Mouse (Mus musculus) lung, postnatal 0 days (tissue): ENCODE measurements around the gene A3galt2. TPM values are rescaled to one million over a fixed set of nuclear protein-coding genes. Genes with fewer than 3 reads are reported as not detected.

Source experiments
- ATAC-seq: fragments of 200-750 bp; cut with Nextera tagmentation; 2 replicates; pipeline ENCODE4 v1.8.0; 2017; ENCODE audit warnings: moderate library complexity
- DNase-seq: peaks from one replicate; pipeline ENCODE4 v3.0.0-alpha.2; 2016; ENCODE audit warnings: low spot score
- H3K27ac ChIP-seq: fragments of 300-500 bp; sonication (generic); 2 replicates; pipeline ENCODE4 v1.5.1; 2014; ENCODE audit warnings: antibody characterized with exemption, mild to moderate bottlenecking, low read length, mixed read lengths
- H3K27me3 ChIP-seq: fragments of 300-500 bp; sonication (generic); replicated peaks from 2 replicates; pipeline ENCODE4 v1.6.1; 2014; ENCODE audit warnings: low read length, mixed read lengths; ENCODE audit not compliant: insufficient read depth
- H3K36me3 ChIP-seq: fragments of 300-500 bp; sonication (generic); 2 replicates; pipeline ENCODE4 v1.6.1; 2014; ENCODE audit warnings: low read length, mixed read lengths; ENCODE audit not compliant: insufficient read depth
- H3K4me1 ChIP-seq: fragments of 300-500 bp; sonication (generic); 2 replicates; pipeline ENCODE4 v1.6.1; 2014; ENCODE audit warnings: antibody characterized with exemption, low read depth, low read length, mixed read lengths; ENCODE audit not compliant: insufficient read depth
- H3K4me2 ChIP-seq: fragments of 300-500 bp; sonication (generic); replicated peaks from 2 replicates; pipeline ENCODE4 v1.6.1; 2014; ENCODE audit warnings: low read depth, mild to moderate bottlenecking, low read length, moderate library complexity, mixed read lengths
- H3K4me3 ChIP-seq: fragments of 300-500 bp; sonication (generic); 2 replicates; pipeline ENCODE4 v1.5.1; 2014; ENCODE audit warnings: low read depth, low read length
- H3K9ac ChIP-seq: fragments of 300-500 bp; sonication (generic); replicated peaks from 2 replicates; pipeline ENCODE4 v1.6.1; 2014; ENCODE audit warnings: low read depth, mild to moderate bottlenecking
- H3K9me3 ChIP-seq: fragments of 300-500 bp; sonication (generic); 2 replicates; pipeline ENCODE4 v1.6.1; 2016; ENCODE audit warnings: low read length, mixed read lengths
- CTCF ChIP-seq: IDR thresholded peaks from 2 replicates; pipeline ENCODE4 v1.5.1; 2016; ENCODE audit warnings: antibody characterized with exemption, mild to moderate bottlenecking
- EP300 ChIP-seq: IDR thresholded peaks from 2 replicates; pipeline ENCODE4 v1.6.1; 2016; ENCODE audit warnings: antibody characterized with exemption, mild to moderate bottlenecking, control low read depth
- WGBS: fragments of 180-500 bp; shearing (Covaris S2); extraction: QIAGEN DNeasy Blood & Tissue Kit; methylation state at CpG from one replicate; pipeline ENCODE4 v1.1.7; 2014; 5-methylcytosine and 5-hydroxymethylcytosine counted together
- polyA plus RNA-seq: library from polyadenylated mRNA; unstranded; fragments of >200 nt; fragmentation: Nextera tagmentation; extraction: Ambion mirVana; gene quantifications from 2 replicates; pipeline ENCODE4 v1.2.1, GENCODE M21; 2015

A3galt2 gene
- polyA plus RNA-seq, 1 experiment from 2014 or later = 0.04 TPM

DNA sequence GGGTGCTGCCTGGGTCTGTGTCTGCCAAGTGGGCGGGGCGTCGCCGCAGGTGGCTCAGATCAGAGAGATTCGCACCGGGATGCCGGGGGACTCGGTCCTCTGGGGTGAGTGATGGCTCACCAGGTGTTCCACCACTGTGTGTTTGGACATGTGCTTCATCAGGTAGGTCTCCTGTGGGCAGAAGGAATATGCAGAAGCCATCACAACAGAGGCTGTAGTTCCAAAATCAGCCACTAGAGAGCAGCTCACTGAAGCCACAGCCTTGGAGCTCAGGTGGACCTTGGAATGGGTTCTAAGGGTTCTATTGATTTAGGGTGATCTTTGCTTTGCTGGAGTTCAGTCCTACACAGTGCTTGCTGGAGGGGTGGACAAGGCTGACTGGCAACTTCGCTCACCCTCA, 19.3 kb downstream of the A3galt2 start:
- H3K4me2 ChIP-seq = no peak overlapping the region
- H3K9ac ChIP-seq = no peak overlapping the region
- DNase-seq (no peak), ATAC-seq (no peak)
- H3K36me3 ChIP-seq = peaks cover 10% of the 10 kb centered on the region; the same call in 1 of the 2 replicates
- 87% methylated on average over 9 of the region's 9 CpGs for WGBS
- no peak for TF ChIP-seq EP300
- TF ChIP-seq CTCF = peak; percentile 80
- 0 out of 2 replicates have a peak, but pooled peaks cover 4% of the 10 kb centered on the region for H3K4me1 ChIP-seq
- no peaks in the 10 kb centered on the region for H3K27me3 ChIP-seq
- no peak overlapping the region for H3K4me3 ChIP-seq
- no peaks in the 10 kb centered on the region for H3K9me3 ChIP-seq
- H3K27ac ChIP-seq = no peak overlapping the region

DNA sequence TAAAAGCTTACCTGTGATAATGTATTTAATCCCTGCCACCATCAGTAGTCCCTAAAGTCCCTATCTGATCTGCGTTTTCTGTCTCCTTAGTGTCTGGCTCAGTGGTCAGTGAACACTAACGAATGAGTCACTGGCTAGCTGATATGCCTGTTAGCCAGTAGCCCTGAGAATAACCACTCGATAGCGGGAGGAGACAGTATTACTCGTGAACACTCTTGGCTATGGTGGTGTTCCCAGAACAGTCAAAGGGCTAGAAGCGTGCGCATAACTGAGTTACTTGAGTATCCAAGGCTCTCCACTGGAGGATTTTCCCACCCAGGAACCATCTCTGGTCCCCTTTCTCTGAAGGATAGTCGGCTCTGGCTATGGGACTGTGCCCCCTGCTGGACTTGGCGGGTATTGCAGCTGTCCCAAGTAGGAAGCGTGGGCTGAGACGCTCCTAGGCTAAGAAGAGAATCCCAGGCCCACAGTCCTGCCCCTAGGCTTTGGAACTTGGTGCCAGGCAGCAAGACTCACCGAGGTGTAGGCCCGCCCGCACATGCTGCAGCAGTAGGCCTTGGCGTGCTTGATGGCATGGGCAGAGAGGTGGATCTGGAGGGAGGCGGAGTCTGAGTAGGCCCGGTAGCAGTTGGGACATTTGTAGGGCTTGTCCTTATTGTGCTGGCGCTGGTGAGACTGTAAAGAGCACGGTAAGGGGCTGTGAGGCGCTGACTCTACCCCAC, 21.6 kb downstream of the A3galt2 start:
- TF ChIP-seq CTCF (peak; percentile 99), EP300 (no peak)
- DNase-seq (peak; percentile 72), ATAC-seq (peak; percentile 72)

DNA sequence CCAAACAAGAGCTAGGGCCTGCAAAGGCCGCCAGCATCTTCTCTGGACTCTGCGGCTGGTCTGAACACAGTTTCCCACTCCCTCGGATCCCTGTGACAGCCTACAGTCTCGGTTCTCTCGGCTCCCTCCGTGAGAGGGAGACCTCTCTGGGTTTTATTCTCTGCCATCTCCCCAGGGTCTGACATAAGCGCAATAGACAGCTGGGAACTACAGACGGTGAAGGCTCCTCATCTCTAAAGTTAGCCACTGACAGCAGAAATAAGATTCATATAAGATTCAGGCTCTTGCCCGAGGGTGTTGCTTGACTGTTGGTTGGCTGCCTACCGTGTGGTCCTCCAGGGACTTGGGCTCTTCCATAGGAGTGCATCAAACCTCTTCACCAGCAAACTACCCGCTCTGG, 22.4 kb downstream of the A3galt2 start:
- Histone ChIP-seq H3K9me3 (no peaks in the 10 kb centered on the region), H3K27ac (no peak overlapping the region), H3K4me3 (no peak overlapping the region), H3K4me1 (no peaks in the 10 kb centered on the region), H3K27me3 (no peaks in the 10 kb centered on the region), H3K36me3 (peaks cover 16% of the 10 kb centered on the region; the same call in 1 of the 2 replicates), H3K9ac (no peak overlapping the region), H3K4me2 (no peak overlapping the region)
- no peak for ATAC-seq
- TF ChIP-seq EP300 (no peak), CTCF (no peak)
- 87% methylated on average over 11 of the region's 11 CpGs for WGBS
- no peak for DNase-seq

More for the DNA sequence above, 21.6 kb downstream of the A3galt2 start:
- peaks cover 10% of the 10 kb centered on the region; the same call in 1 of the 2 replicates for H3K36me3 ChIP-seq
- no peaks in the 10 kb centered on the region for H3K27me3 ChIP-seq
- H3K9me3 ChIP-seq = no peaks in the 10 kb centered on the region
- WGBS = 50% methylated on average over 20 of the region's 20 CpGs
- H3K4me1 ChIP-seq = no peaks in the 10 kb centered on the region
- no peak overlapping the region for H3K27ac ChIP-seq
- no peak overlapping the region for H3K4me2 ChIP-seq
- no peak overlapping the region for H3K4me3 ChIP-seq
- H3K9ac ChIP-seq = no peak overlapping the region

DNA sequence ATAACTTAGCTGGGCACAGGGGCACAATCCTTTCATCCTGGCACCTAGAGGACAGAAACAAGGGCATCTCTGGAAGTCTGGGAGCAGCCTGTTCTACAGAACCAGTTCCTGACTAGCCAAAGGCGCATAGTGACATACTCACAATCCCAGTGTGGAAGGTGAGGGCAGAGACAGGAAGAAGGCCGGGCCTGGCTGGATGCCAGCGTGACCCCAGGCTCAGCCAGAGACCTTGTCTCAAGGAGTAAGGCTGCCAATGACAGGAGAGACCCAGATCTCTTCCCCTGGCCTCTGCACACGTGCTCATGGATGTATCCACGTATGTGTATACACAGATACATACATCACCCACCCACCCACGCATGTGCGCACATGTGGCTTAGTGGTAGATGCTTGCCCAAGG, 26.9 kb downstream of the A3galt2 start:
- 72% methylated on average over 7 of the region's 7 CpGs for WGBS
- Histone ChIP-seq H3K9ac (no peak overlapping the region), H3K4me1 (no peaks in the 10 kb centered on the region), H3K9me3 (no peaks in the 10 kb centered on the region), H3K4me3 (no peak overlapping the region), H3K4me2 (no peak overlapping the region), H3K27me3 (no peaks in the 10 kb centered on the region), H3K36me3 (peaks cover 21% of the 10 kb centered on the region), H3K27ac (no peak overlapping the region)
- TF ChIP-seq CTCF = no peak
- no peak for TF ChIP-seq EP300
- no peak for ATAC-seq
- no peak for DNase-seq

DNA sequence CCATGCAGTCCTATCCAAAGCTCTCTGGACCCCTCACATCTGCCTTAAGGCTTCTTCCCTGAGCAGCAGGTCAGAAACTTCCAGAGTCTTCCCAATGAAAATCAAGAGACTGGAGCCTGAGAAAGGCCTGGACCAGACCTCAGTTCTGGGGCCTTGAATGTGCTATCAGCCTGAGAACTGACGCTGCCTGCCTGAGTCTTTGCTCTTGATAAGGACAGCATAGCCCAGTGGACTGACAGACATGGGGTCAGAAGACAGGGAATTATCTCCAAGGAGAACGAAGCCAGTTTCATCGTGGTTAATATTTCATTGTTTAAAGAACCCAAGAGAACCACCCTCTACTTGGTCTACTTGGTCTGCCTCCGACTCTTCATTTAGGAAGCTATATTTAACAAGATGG, 27.5 kb downstream of the A3galt2 start:
- TF ChIP-seq CTCF = no peak
- no peak for TF ChIP-seq EP300
- ATAC-seq = no peak
- no peak overlapping the region for H3K4me3 ChIP-seq
- H3K27ac ChIP-seq = no peak overlapping the region
- peaks cover 21% of the 10 kb centered on the region for H3K36me3 ChIP-seq
- no peak overlapping the region for H3K9ac ChIP-seq
- H3K9me3 ChIP-seq = no peaks in the 10 kb centered on the region
- no peaks in the 10 kb centered on the region for H3K27me3 ChIP-seq
- no peaks in the 10 kb centered on the region for H3K4me1 ChIP-seq
- 58% methylated on average over 4 of the region's 4 CpGs for WGBS
- no peak overlapping the region for H3K4me2 ChIP-seq
- DNase-seq = no peak

DNA sequence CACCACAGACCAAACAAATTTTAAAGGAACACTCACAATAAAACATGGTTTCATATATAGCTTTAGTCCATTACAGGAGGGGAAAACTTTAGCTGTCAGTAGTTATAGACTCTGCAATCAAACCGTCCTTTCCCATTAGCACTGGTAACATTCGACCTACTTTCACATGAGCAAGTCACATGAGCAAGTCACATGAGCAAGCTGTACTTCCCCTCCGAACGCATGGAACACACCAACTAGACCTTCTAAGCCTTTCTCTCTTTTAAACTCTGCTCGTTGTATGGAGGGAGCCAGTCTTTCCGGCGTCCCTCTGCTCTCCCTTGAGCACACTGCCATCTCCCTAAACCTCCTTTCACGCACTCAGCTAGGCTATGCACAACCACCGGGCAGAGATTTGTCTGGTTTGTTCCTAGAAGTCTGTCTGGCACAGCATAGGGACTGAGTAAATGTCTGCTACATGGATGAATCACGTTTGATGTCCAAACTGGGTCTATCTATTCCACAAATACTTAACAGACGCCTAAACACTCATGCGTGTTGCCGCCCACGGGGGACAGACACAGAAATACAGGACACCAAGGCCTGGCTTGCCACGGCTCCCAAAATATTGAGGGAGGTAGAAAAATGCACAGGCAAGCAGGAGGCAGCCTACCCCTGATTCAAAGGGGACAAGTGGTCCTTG, 29.9 kb downstream of the A3galt2 start:
- WGBS = 88% methylated on average over 15 of the region's 15 CpGs
- Histone ChIP-seq H3K9ac (no peak overlapping the region), H3K9me3 (no peaks in the 10 kb centered on the region), H3K4me3 (no peak overlapping the region), H3K4me1 (no peaks in the 10 kb centered on the region), H3K4me2 (no peak overlapping the region), H3K36me3 (peaks cover 21% of the 10 kb centered on the region), H3K27me3 (no peaks in the 10 kb centered on the region), H3K27ac (no peak overlapping the region)
- no peak for DNase-seq
- no peak for ATAC-seq
- no peak for TF ChIP-seq EP300
- no peak for TF ChIP-seq CTCF
